Mouse (Mus musculus) CH12.LX (cell line): ENCODE results near the gene Akap2. TPM values are rescaled to one million over a fixed set of nuclear protein-coding genes. Genes with fewer than 3 reads are reported as not detected.

Experiments
- DNase-seq: peaks from one replicate; pipeline ENCODE4 v3.0.0-alpha.2; 2013; ENCODE audit errors: extremely low read depth
- H3K27ac ChIP-seq: 2 replicates; pipeline ENCODE4 v1.5.1; 2012; ENCODE audit warnings: low read depth, mild to moderate bottlenecking, control low read depth, moderate library complexity; ENCODE audit not compliant: insufficient read depth
- H3K27me3 ChIP-seq: replicated peaks from 2 replicates; pipeline ENCODE3; 2012; ENCODE audit warnings: inconsistent platforms
- H3K36me3 ChIP-seq, 2 experiments: replicated peaks in 1 of 2; 2 replicates each; pipeline versions ENCODE3 to v1.6.1; 2012; ENCODE audit warnings: inconsistent platforms in 1 of 2, low read length in 1 of 2, mild to moderate bottlenecking in 1 of 2, mixed read lengths in 1 of 2, moderate library complexity in 1 of 2; ENCODE audit not compliant: control insufficient read depth in 1 of 2, insufficient read depth in 1 of 2
- H3K4me1 ChIP-seq, 2 experiments: 2 replicates each; pipeline ENCODE4 v1.6.1; 2012; ENCODE audit warnings: inconsistent platforms in 1 of 2, moderate library complexity in 1 of 2; ENCODE audit not compliant: insufficient read depth in 2 of 2, control insufficient read depth in 1 of 2
- H3K4me2 ChIP-seq: 2 replicates; pipeline ENCODE4 v1.6.1; 2012; ENCODE audit warnings: low read depth, mild to moderate bottlenecking, control low read depth; ENCODE audit not compliant: poor library complexity, insufficient read depth, severe bottlenecking
- H3K4me3 ChIP-seq, 3 experiments: fragments of 150-350 bp in 1 of 3; sonication (generic) in 1 of 3; replicated peaks in 1 of 3; 2 replicates each; pipeline versions ENCODE3 to v1.5.1; 2011 to 2012; ENCODE audit warnings: low read depth in 2 of 3, low read length in 2 of 3, mild to moderate bottlenecking in 2 of 3, moderate library complexity in 2 of 3, control low read depth in 1 of 3, improper control_type of control experiment in 1 of 3, inconsistent platforms in 1 of 3, mixed read lengths in 1 of 3; ENCODE audit not compliant: poor library complexity in 1 of 3
- H3K79me2 ChIP-seq: replicated peaks from 2 replicates; pipeline ENCODE4 v1.6.1; 2012; ENCODE audit warnings: mild to moderate bottlenecking, moderate library complexity; ENCODE audit not compliant: control insufficient read depth, poor library complexity, insufficient read depth, severe bottlenecking; ENCODE audit errors: extremely low read depth
- H3K9ac ChIP-seq: 2 replicates; pipeline ENCODE4 v1.6.1; 2012; ENCODE audit warnings: low read depth, mild to moderate bottlenecking, control low read depth, moderate library complexity; ENCODE audit not compliant: insufficient read depth
- H3K9me3 ChIP-seq: replicated peaks from 2 replicates; pipeline ENCODE3; 2012; ENCODE audit warnings: low read length, inconsistent platforms, mixed read lengths
- BHLHE40 ChIP-seq: IDR thresholded peaks from 2 replicates; pipeline ENCODE4 v1.6.1; 2011; ENCODE audit warnings: mild to moderate bottlenecking, low read depth, low read length, improper control_type of control experiment
- CHD2 ChIP-seq: IDR thresholded peaks from 2 replicates; pipeline ENCODE4 v1.6.1; 2011; ENCODE audit warnings: low read length, improper control_type of control experiment
- CTCF ChIP-seq, 2 experiments: IDR thresholded peaks in 1 of 2; conservative IDR thresholded peaks in 1 of 2; 2 replicates each; pipeline ENCODE4 v1.5.1; 2011 to 2012; ENCODE audit warnings: low read depth in 2 of 2, low read length in 2 of 2, improper control_type of control experiment in 1 of 2, inconsistent platforms in 1 of 2, mild to moderate bottlenecking in 1 of 2, moderate library complexity in 1 of 2
- E2F4 ChIP-seq: IDR thresholded peaks from 2 replicates; pipeline ENCODE4 v1.6.1; 2011; ENCODE audit warnings: low read depth, low read length, improper control_type of control experiment; ENCODE audit not compliant: insufficient replicate concordance
- EP300 ChIP-seq: IDR thresholded peaks from 2 replicates; pipeline ENCODE4 v1.6.1; 2011; ENCODE audit warnings: low read length, improper control_type of control experiment
- IRF4 ChIP-seq: IDR thresholded peaks from 2 replicates; pipeline ENCODE4 v1.6.1; 2014; ENCODE audit warnings: low read depth, mild to moderate bottlenecking, inconsistent platforms, low read length, improper control_type of control experiment
- JUN ChIP-seq: IDR thresholded peaks from 2 replicates; pipeline ENCODE4 v1.6.1; 2011; ENCODE audit warnings: low read depth, mild to moderate bottlenecking, low read length, improper control_type of control experiment, moderate library complexity; ENCODE audit not compliant: insufficient read depth
- JUND ChIP-seq: conservative IDR thresholded peaks from 2 replicates; pipeline ENCODE4 v1.6.1; 2011; ENCODE audit warnings: low read depth, low read length, improper control_type of control experiment
- KAT2A ChIP-seq: IDR thresholded peaks from 2 replicates; pipeline ENCODE4 v1.6.1; 2012; ENCODE audit warnings: low read length, improper control_type of control experiment, inconsistent platforms; ENCODE audit not compliant: insufficient replicate concordance
- MAX ChIP-seq: IDR thresholded peaks from 2 replicates; pipeline ENCODE4 v1.6.1; 2011; ENCODE audit warnings: low read length, improper control_type of control experiment
- MAZ ChIP-seq: IDR thresholded peaks from 2 replicates; pipeline ENCODE4 v1.6.1; 2012; ENCODE audit warnings: low read depth, mild to moderate bottlenecking, inconsistent platforms, low read length, improper control_type of control experiment, moderate library complexity
- MEF2A ChIP-seq: IDR thresholded peaks from 2 replicates; pipeline ENCODE4 v1.6.1; 2014; ENCODE audit warnings: low read depth, mild to moderate bottlenecking, inconsistent platforms, low read length, improper control_type of control experiment, borderline replicate concordance
- PAX5 ChIP-seq: IDR thresholded peaks from 2 replicates; pipeline ENCODE4 v1.6.1; 2012; ENCODE audit warnings: low read length, inconsistent platforms, mixed read lengths
- POLR2A ChIP-seq: IDR thresholded peaks from 2 replicates; pipeline ENCODE4 v1.6.1; 2011; ENCODE audit warnings: low read depth, mild to moderate bottlenecking, improper control_type of control experiment, low read length
- POLR2AphosphoS2 ChIP-seq: IDR thresholded peaks from 2 replicates; pipeline ENCODE4 v1.6.1; 2011; ENCODE audit warnings: low read depth, low read length, improper control_type of control experiment
- RAD21 ChIP-seq: IDR thresholded peaks from 2 replicates; pipeline ENCODE4 v1.6.1; 2011; ENCODE audit warnings: low read depth, mild to moderate bottlenecking, low read length, improper control_type of control experiment, moderate library complexity
- SIN3A ChIP-seq: IDR thresholded peaks from 2 replicates; pipeline ENCODE4 v1.6.1; 2012; ENCODE audit warnings: low read length, improper control_type of control experiment, inconsistent platforms
- SMC3 ChIP-seq: IDR thresholded peaks from 2 replicates; pipeline ENCODE4 v1.6.1; 2011; ENCODE audit warnings: low read depth, low read length, improper control_type of control experiment
- UBTF ChIP-seq: IDR thresholded peaks from 2 replicates; pipeline ENCODE4 v1.6.1; 2012; ENCODE audit warnings: low read depth, mild to moderate bottlenecking, inconsistent platforms, low read length, improper control_type of control experiment, moderate library complexity
- USF1 ChIP-seq: IDR thresholded peaks from 2 replicates; pipeline ENCODE4 v1.6.1; 2014; ENCODE audit warnings: low read depth, mild to moderate bottlenecking, inconsistent platforms, low read length, improper control_type of control experiment
- USF2 ChIP-seq: conservative IDR thresholded peaks from 2 replicates; pipeline ENCODE4 v1.6.1; 2011; ENCODE audit warnings: low read depth, low read length, improper control_type of control experiment
- ZKSCAN1 ChIP-seq: IDR thresholded peaks from 2 replicates; pipeline ENCODE4 v1.6.1; 2012; ENCODE audit warnings: low read depth, inconsistent platforms, low read length, improper control_type of control experiment, borderline replicate concordance
- ZMIZ1 ChIP-seq: IDR thresholded peaks from 2 replicates; pipeline ENCODE4 v1.6.1; 2012; ENCODE audit warnings: low read depth, mild to moderate bottlenecking, inconsistent platforms, low read length, improper control_type of control experiment
- ZNF384 ChIP-seq: IDR thresholded peaks from 2 replicates; pipeline ENCODE4 v1.6.1; 2012; ENCODE audit warnings: low read depth, low read length, improper control_type of control experiment, inconsistent platforms
- dilution Hi-C: fragments of 300-500 bp; cut with MboI; formaldehyde crosslinking; loops from 2 replicates; pipeline ENCODE4 v1.14.3; 2020; ENCODE audit warnings: low sequenced_read_pairs; ENCODE audit not compliant: extremely low pct_unique_long_range_greater_than_20kb, extremely low pct_ligation_motif_present
- in situ Hi-C: fragments of 300-500 bp; cut with MboI; formaldehyde crosslinking; loops from 3 replicates; pipeline ENCODE4 v1.14.3; 2019; ENCODE audit warnings: low sequenced_read_pairs, low pct_ligation_motif_present, low pct_unique_long_range_greater_than_20kb, mixed read lengths
- polyA plus RNA-seq: library from polyadenylated mRNA; unstranded; fragments of >175 nt; gene quantifications from 2 replicates; pipeline ENCODE4 v1.2.1, GENCODE M21; 2012; ENCODE audit warnings: low read depth; ENCODE audit not compliant: insufficient read length
- total RNA-seq, 2 experiments: library from RNA; depleted of rRNA; stranded (reverse); fragments of 300-350 nt in 1 of 2; fragments of >200 nt in 1 of 2; gene quantifications; 2 replicates each; pipeline ENCODE4 v1.2.3; 2012 to 2014

Akap2 gene
- total and polyA plus RNA-seq, 3 experiments: 0.25 TPM; not detected in 2

GRCm38 (mm10) chr4:57849465-57849864 is 132.0 kb downstream of the Akap2 start:
- in situ Hi-C loops (no loop called here), dilution Hi-C loops (no loop called here)
- H3K4me3 ChIP-seq: no peak overlapping the region

GRCm38 (mm10) chr4:57851731-57852130 is 134.3 kb downstream of the Akap2 start:
- no peak for DNase-seq
- no peak for TF ChIP-seq ZMIZ1
- TF ChIP-seq SIN3A: no peak
- TF ChIP-seq PAX5: no peak
- TF ChIP-seq POLR2AphosphoS2: no peak
- TF ChIP-seq BHLHE40: no peak
- TF ChIP-seq CHD2: no peak
- no peak for TF ChIP-seq POLR2A
- no peak for TF ChIP-seq UBTF
- TF ChIP-seq USF2: no peak
- Histone ChIP-seq H3K79me2 (no peaks in the 10 kb centered on the region), H3K9ac (no peak overlapping the region), H3K27me3 (no peaks in the 10 kb centered on the region), H3K9me3 (peaks cover 3% of the 10 kb centered on the region), H3K4me1 (no peaks in the 10 kb centered on the region), H3K27ac (no peak overlapping the region), H3K4me2 (no peak overlapping the region), H3K4me3 (no peak overlapping the region), H3K36me3 (no peaks in the 10 kb centered on the region)
- dilution Hi-C loops (no loop called here), in situ Hi-C loops (no loop called here)

More at GRCm38 (mm10) chr4:57849465-57849864, 132.0 kb downstream of the Akap2 start:
- Histone ChIP-seq H3K27me3 (no peaks in the 10 kb centered on the region), H3K9me3 (no peaks in the 10 kb centered on the region), H3K79me2 (no peaks in the 10 kb centered on the region), H3K4me1 (peaks cover 0 to 14% of the 10 kb centered on the region in 2 experiments; a peak in 2 of 4 replicates), H3K36me3 (no peaks in the 10 kb centered on the region), H3K4me2 (no peak overlapping the region), H3K27ac (no peak overlapping the region), H3K9ac (no peak overlapping the region)
- TF ChIP-seq MAX (no peak), SMC3 (no peak), USF2 (no peak), MAZ (no peak), JUND (no peak), KAT2A (no peak), JUN (no peak), ZKSCAN1 (no peak), EP300 (no peak), IRF4 (no peak), UBTF (no peak), ZNF384 (no peak), MEF2A (no peak), POLR2AphosphoS2 (no peak), RAD21 (no peak), CTCF (conservative IDR thresholded peaks at IDR 0.05 in 1 of 2, IDR thresholded peaks at IDR 0.05 in 1 of 2; ENCODE audit: low read depth in 2 of 2, low read length in 2 of 2) (no peak), USF1 (no peak), E2F4 (no peak), SIN3A (no peak)
- no peak for DNase-seq
